Mouse (Mus musculus): ENCODE measurements around the gene Xntrpc.

GRCm38 (mm10) chr7:102100868-102101267 is 35.4 kb downstream of the Xntrpc start:
- TF ChIP-seq ZNF384 (IDR thresholded peaks at IDR 0.05; ENCODE audit: low read depth, low read length) (no peak), MAFK (IDR thresholded peaks at IDR 0.05; ENCODE audit: insufficient read depth, low read depth, low read length) (no peak), HCFC1 (IDR thresholded peaks at IDR 0.05; ENCODE audit: borderline replicate concordance, insufficient read depth, low read length) (no peak), ZC3H11A (IDR thresholded peaks at IDR 0.05; ENCODE audit: borderline replicate concordance, low read depth, low read length) (no peak)

Data from ES-E14 (cell line).